Mouse (Mus musculus): ENCODE data around the gene Fam122b. TPM values are rescaled to one million over a fixed set of nuclear protein-coding genes. Genes with fewer than 3 reads are reported as not detected.

Gene Fam122b
- total RNA-seq, 2 experiments from 2014 or later: 1.6 to 3.0 TPM

DNA sequence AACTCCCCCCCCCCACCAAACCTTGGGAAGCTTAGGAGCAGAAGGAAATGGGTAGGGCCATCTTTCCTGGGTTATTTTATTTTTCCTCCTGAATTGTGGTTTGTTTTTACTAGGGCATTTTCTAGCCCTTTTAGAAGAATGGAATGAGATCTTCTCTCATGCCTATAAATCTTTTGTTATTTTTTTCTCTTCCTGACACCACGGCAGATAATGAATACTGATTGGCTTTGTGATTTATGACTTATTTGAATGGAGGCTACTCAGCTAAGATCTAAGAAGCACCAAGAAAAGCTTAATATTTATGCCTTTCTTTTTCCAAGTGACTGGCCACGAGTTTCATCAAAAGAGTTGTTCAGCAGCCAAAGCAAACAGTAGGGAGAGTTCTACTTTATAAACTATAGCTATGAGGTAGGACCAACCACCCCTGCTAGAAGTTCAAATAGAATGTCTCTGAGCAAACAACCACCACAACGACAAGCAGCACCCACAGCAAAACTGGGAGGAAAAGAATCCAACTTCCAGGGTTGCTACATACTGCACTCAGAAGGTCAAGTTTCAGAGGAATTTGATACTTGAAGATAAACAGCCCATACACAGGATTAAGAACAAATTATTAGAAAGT is 64.8 kb downstream of the Fam122b start:
- no peak for DNase-seq
- intact Hi-C loops (cut with DNase I; ENCODE audit: low total_unique reads): no loop called here

DNA sequence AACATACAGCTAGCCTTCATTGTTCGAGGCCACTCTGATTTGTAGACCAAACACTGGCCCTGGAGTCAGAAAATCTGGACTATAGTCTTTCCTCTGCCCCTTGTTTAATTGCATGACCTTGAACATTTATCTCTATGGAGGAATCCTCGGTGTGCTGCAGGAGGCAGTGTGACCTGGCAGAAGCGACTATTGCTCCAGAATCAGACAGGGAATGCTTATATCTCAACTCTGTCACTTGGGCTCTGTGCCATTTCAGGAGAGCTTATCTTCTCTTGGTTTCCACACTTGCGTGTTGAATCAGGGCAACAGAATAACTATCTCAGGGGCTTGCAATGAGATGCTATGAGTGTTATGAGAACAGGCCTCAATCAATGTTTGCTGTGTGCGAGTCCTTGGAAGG is 68.0 kb downstream of the Fam122b start:
- intact Hi-C loops (cut with DNase I; ENCODE audit: low total_unique reads): no loop called here
- no peak for DNase-seq

DNA sequence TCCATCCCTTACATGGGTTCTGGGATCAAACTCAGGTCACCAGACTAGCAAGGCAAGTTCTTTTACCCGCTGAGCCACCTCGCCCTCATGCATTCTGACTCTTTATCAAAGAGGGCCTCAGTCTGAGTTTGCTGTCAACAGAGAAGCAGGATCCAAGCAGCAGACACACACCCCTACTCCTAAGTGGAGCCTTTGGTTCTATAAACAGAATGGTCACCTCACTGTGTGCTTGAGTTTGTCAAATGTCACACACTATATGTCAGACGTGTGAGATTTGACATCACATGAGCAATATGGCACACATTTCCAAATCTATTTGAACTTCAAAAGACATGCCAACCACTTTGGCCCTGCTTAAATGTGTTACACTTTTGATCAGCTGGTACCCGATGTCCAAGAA is 71.9 kb downstream of the Fam122b start:
- DNase-seq: no peak

DNA sequence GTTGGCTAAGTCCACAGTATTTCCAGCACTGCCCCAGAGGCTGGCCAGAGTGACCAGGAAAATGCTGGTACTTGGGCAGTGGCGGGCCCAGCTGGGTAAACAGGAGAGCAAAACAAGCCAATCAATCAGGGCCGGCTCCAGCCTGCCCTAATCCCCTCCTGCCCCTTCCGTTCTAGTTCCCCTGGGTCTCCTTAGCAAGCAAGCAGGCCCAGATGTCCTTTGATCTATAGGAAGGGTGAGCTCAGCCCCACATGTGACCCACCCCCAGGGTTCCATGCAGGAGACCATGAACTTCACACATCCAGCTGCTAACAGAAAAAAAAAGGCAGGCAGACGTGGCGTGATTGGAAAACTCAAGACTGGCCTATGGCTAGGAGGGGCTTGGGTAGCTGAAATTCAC is 73.2 kb downstream of the Fam122b start:
- intact Hi-C loops (cut with DNase I; ENCODE audit: low total_unique reads): no loop called here

More for the DNA sequence above, 71.9 kb downstream of the Fam122b start:
- intact Hi-C loops (cut with DNase I; ENCODE audit: low total_unique reads): no loop called here

More for the DNA sequence above, 73.2 kb downstream of the Fam122b start:
- no peak for DNase-seq

Other genes with a start within 250 kb of the Fam122b start
- gene Plac1, start 29.7 kb downstream of the Fam122b start, total RNA-seq (2021): not detected
- not detected for gene Fam122c, start 3.6 kb upstream of the Fam122b start, total RNA-seq (2021)
- 10 to 100 TPM; 29.0 to 37.0 TPM for gene Mospd1, start 100.7 kb upstream of the Fam122b start, total RNA-seq (2021)
- gene Etd, start 165.1 kb upstream of the Fam122b start, total RNA-seq (2021): not detected